Mouse (Mus musculus) R1 (cell line): ENCODE results near the gene Magi2.

Experiments
- DNase-seq: peaks from one replicate; pipeline ENCODE4 v3.0.0-alpha.2; 2018; ENCODE audit warnings: low read depth, low spot score

Magi2 gene

GRCm38 (mm10) chr5:19745916-19746315 is 519.1 kb downstream of the Magi2 start:
- no peak for DNase-seq

DNA sequence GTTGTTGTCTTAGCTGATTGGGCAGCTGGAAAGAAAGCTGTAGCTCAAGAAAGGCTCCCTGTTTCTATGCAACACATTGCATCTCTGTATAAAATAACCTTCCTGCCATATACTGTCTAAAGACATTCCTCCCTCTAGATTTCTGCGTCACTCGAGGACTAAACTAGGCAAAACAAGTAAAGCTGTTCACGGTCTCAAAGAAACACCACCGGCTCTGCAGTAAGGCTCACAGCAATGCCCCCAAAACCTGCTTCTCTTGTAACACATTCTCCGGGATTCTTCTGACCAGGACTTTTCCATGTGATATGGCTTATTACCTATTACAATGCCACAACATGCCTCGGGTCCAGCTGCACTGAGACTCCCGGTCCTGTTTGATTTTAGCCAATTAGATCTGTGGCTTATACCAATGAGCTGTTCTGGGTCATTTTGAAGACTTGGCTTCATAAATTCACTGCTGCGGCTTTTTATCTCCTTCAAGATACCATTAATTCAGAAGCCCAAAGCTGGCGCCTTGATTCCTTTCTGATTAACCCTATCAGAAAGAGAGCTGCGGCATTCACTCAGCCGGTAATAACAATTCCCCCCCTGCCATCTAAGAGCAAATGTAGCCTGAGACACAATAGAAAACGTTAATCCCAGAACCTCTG is 520.2 kb downstream of the Magi2 start:
- no peak for DNase-seq

GRCm38 (mm10) chr5:19747631-19748030 is 520.8 kb downstream of the Magi2 start:
- DNase-seq, result no peak

- no peak for DNase-seq
Observed at GRCm38 (mm10) chr5:19779224-19779623, 552.4 kb downstream of the Magi2 start.

DNA sequence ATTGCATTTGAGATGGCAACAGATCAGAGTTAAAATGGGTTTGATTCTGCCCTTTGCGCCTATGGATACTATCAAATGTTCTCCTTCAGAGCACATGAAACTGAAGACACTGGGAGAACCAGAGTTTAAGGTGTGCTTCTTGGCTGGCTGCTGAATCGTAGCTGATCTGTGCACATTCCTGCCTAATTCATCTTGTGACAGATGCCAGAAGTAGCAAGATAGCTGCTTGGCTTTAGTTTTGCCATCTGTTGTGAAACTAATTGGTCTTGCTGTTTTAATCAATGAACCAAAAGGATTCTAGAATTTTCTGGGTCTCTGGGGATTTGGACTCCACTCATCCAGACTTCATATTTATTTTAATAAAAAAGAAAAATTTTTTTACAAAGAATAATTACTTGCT is 553.2 kb downstream of the Magi2 start:
- no peak for DNase-seq

DNA sequence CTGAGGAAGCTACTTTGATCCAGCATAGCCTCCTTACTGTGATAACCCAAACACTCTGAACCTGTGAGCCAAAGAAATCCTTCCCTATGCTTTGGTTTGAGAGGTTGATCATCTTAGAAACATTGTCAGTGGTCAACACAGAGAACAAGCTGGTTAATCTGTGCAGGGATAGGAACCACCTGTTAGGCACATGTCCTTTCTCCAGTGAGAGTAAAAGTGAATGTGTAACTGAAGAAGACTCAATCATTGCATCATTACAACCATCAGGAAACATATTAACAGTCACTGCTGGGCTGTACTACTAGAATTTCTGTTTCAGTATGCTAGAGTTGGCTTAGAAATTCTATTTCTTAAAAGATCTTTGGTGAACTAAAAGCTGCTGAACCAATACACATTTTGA is 558.5 kb downstream of the Magi2 start:
- DNase-seq, result no peak

DNA sequence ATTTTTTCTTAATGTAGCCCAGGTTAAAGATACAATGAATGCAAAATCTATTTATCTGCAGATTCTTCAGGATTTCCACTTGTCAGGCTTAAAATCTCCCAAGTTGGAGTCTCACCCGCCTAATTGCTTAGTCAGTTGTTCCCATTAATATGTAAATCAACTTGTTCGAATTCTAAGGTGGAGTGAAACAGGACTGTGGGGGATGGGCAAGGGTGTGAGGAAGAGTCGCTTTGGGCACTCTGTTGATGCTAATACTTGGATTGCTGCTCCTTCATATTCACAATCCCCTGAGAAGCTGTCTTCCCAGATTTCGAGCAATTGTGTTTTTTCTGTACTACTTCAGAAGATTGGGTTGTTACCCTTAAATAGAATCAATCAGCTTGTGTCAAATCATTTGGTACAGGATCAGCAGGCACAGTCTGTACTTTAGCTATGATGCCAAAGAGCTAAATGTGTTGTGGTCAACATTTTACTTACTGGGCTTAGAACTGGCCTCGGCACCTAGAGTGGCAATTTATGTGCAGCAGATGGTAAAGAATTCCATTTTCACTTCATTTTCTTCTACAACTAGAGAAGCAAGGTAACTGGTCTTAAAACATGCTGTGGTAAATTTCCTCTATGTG is 560.8 kb downstream of the Magi2 start:
- peak; percentile 74 for DNase-seq

- DNase-seq, result no peak
Observed at GRCm38 (mm10) chr5:19803052-19803769, 576.4 kb downstream of the Magi2 start.

DNA sequence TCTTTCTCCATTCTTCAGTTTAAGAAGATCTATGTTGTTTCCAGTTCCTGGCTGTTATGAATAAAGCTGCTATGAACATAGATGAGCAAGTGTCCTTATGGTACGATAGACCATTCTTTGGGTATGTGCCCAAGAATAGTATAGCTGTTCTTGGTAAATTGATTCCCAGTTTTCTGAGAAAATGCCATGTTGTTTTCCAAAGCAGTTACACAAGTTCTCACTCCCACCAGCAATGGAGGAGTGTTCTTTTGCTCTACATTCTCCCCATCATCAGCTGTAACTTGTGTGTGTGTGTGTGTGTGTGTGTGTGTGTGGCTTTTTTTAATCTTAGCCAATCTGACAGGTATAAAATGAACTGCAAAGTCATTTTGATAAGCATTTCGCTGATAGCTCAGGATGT is 595.7 kb downstream of the Magi2 start:
- DNase-seq, result no peak

DNA sequence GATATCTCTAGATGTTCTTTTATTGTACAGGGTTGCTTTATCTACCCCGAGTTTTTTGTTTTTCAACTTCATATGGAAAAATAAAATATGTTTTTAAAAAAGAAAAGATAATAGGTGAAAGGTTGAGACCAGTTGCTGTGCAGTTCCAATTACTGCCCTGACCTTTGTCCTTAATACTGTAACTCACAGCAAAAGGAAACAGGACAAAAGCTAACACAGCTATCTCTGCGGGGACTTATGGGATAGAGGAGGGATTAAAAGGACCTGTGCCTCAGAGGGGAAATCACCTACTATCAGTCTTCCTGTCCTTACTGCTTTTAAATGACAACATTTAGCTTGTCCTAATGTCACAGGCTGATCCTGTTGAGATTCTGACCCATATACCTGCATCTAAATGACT is 599.1 kb downstream of the Magi2 start:
- DNase-seq, result no peak

- no peak for DNase-seq
Observed at GRCm38 (mm10) chr5:19829341-19829740, 602.5 kb downstream of the Magi2 start.

- DNase-seq, result no peak
Observed at GRCm38 (mm10) chr5:19862854-19863253, 636.0 kb downstream of the Magi2 start.

GRCm38 (mm10) chr5:19870406-19870805 is 643.6 kb downstream of the Magi2 start:
- DNase-seq, result no peak

DNA sequence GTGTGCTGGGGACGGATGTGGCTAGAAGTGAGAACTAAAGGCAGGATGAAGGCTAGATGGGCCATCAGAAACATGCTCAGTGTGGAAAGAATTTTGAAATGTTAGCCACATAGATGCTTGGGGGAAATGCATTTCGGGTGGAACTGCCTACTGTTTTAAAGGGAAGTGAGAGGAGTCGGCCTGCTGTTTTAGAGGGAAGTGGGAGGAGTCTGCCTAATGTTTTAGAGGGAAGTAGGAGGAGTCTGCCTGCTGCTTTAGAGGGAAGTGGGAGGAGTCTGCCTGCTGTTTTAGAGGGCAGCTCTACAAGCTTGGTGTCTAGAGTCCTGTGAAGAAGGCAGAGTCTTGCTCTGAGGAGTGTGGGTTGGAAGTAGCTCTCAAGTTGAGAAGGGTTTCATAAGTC is 664.9 kb downstream of the Magi2 start:
- DNase-seq, result no peak

DNA sequence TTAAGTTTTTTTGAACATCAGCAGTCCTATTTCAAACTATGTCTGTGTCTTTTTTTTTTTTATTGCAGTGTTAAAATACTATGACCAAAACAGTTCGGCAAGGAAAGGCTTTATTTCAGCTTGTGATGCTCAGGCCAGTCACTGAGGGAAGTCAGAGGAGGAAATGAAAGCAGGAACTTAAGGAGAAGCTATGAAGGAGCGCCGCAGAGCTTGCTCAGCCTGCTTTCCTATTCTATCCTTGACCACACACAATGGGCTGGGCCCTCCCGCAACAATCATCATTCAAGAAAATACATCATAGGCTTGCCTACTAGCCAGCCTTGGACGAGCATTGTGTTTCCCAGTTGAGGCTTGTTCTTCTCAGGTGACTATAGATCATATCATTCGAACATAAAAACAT is 669.1 kb downstream of the Magi2 start:
- no peak for DNase-seq

DNA sequence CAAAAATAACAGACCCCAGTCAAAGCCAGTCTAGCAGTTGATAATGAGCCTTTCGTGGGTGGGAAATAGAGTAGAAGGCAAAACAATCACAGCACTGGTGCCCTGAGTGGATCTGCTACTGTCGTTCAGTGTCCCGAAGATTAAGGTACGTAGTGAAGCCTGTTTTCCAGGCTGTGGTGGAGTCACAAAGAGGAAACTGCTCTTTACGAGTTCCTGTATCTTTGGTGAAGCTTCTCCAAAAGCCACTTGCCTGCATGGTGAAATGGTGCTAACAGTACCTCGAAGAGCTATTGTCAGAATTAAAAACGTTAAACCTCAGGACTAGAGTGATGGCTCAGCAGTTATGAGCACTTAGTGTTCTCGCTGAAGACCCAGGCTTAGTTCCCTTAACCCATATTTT is 674.8 kb downstream of the Magi2 start:
- DNase-seq, result no peak

GRCm38 (mm10) chr5:19906636-19907035 is 679.8 kb downstream of the Magi2 start:
- DNase-seq, result no peak

- peak; percentile 76 for DNase-seq
Observed at GRCm38 (mm10) chr5:19907381-19907982, 680.6 kb downstream of the Magi2 start.

DNA sequence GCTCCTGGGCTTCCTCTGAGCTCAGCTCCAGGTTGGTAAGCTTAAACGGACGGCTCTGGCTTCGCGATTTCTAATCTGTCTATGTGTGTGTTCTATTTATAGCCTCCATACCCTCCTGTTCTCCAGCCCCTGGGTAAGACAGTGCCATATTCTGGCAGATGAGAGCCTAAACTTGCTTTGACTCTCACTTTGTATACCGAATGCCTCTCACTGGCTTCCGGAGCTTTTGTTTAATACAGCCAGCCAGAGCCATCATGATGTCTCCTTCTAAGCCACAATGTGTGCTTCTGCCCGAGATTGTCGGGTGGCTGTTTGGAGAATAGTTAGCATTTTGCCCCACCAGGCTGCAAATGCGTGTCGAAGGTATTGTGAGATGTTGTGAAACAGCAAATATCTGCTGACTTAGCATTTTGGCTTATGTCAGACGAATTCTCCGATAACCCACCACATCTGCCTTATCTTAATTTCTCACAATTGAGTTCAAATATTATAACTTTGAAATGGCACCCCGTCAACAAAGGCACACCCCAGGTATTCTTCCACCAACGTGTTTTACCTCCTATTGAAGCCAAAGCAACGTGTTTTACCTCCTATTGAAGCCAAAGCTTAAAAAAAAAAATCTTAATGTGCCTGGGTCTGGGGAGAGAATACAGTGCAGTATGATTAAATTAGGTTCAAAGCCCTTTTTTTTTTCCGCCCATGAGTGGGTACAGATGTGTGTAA is 681.3 kb downstream of the Magi2 start:
- peak; percentile 13 for DNase-seq

GRCm38 (mm10) chr5:19908706-19909060 is 681.8 kb downstream of the Magi2 start:
- no peak for DNase-seq

- no peak for DNase-seq
Observed at GRCm38 (mm10) chr5:19909071-19909470, 682.2 kb downstream of the Magi2 start.

DNA sequence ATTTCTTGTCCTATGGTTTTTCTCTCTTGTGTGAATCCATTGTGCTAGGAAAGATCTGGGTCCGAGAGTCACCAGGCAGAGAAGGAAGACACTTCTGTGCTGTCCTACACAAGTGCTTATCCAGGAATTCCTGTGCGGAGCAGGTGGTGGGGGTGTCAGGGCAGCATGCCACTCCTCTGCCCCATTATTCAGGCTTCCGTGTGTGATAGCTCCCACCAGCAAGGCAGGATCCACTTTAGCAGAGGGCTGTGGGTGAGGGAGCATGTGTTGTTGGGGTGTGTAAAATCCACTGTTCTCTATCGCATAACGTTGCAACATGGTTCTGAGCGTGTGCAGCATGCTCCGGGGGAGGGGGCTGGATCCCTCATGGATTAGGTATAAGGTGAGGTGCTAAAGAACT is 682.8 kb downstream of the Magi2 start:
- DNase-seq, result no peak
